Mouse (Mus musculus) liver, embryonic 11.5 days (tissue): ENCODE data around the gene Zfp839. TPM values are rescaled to one million over a fixed set of nuclear protein-coding genes. Genes with fewer than 3 reads are reported as not detected.

Source experiments
- ATAC-seq: fragments of 200-750 bp; cut with Nextera tagmentation; replicated peaks from 2 replicates; pipeline ENCODE4 v1.8.0; 2017; ENCODE audit warnings: moderate number of reproducible peaks, mild to moderate bottlenecking, moderate TSS enrichment, moderate library complexity; ENCODE audit not compliant: low FRiP score
- DNase-seq: peaks from one replicate; pipeline ENCODE4 v3.0.0-alpha.2; 2017; ENCODE audit warnings: low spot score
- H3K27ac ChIP-seq: fragments of 300-500 bp; sonication (generic); 2 replicates; pipeline ENCODE4 v1.5.1; 2014; ENCODE audit warnings: mild to moderate bottlenecking, low read depth, low read length, control low read depth
- H3K27me3 ChIP-seq: fragments of 300-500 bp; sonication (generic); replicated peaks from 2 replicates; pipeline ENCODE4 v1.6.1; 2014; ENCODE audit warnings: low read length, mixed read lengths; ENCODE audit not compliant: control insufficient read depth, insufficient read depth
- H3K36me3 ChIP-seq: fragments of 300-500 bp; sonication (generic); 2 replicates; pipeline ENCODE4 v1.6.1; 2014; ENCODE audit warnings: mild to moderate bottlenecking, low read length, moderate library complexity, mixed read lengths; ENCODE audit not compliant: control insufficient read depth, insufficient read depth
- H3K4me1 ChIP-seq: fragments of 300-500 bp; sonication (generic); replicated peaks from 2 replicates; pipeline ENCODE4 v1.6.1; 2014; ENCODE audit warnings: low read length, mixed read lengths; ENCODE audit not compliant: control insufficient read depth, insufficient read depth
- H3K4me2 ChIP-seq: fragments of 300-500 bp; sonication (generic); 2 replicates; pipeline ENCODE4 v1.6.1; 2014; ENCODE audit warnings: mild to moderate bottlenecking, control low read depth, moderate library complexity
- H3K4me3 ChIP-seq: fragments of 300-500 bp; sonication (generic); 2 replicates; pipeline ENCODE4 v1.5.1; 2014; ENCODE audit warnings: low read depth, low read length, control low read depth
- H3K9ac ChIP-seq: fragments of 300-500 bp; sonication (generic); 2 replicates; pipeline ENCODE4 v1.6.1; 2014; ENCODE audit warnings: low read depth, low read length, control low read depth
- H3K9me3 ChIP-seq: fragments of 300-500 bp; sonication (generic); 2 replicates; pipeline ENCODE4 v1.6.1; 2016; ENCODE audit warnings: low read length, inconsistent platforms, mixed read lengths; ENCODE audit not compliant: control insufficient read depth
- WGBS: fragments of 180-500 bp; shearing (Covaris S2); extraction: QIAGEN DNeasy Blood & Tissue Kit; methylation state at CpG from one replicate; pipeline ENCODE4 v1.1.7; 2014; 5-methylcytosine and 5-hydroxymethylcytosine counted together
- polyA plus RNA-seq: library from polyadenylated mRNA; unstranded; fragments of >200 nt; fragmentation: Nextera tagmentation; extraction: Ambion mirVana; gene quantifications from 2 replicates; pipeline ENCODE4 v1.2.1, GENCODE M21; 2014

The Zfp839 gene
- polyA plus RNA-seq, 1 experiment from 2014 or later: 3.8 TPM

DNA sequence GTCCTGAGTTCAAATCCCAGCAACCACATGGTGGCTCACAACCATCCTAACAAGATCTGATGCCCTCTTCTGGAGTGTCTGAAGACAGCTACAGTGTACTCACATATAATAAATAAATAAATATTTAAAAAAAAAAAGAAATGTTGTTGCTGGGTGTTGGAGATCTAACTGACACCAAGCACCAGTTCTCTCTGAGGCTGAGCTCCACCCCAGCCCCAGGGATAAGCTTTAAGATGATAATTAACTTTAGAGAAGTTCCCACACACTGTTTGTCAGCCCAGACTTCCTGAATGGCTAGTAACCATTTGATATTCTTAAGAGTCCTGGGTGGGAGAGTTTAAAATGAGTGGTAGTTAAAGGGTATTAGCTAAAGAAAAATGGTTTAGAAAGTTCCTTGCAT lies 10.2 kb downstream of the Zfp839 start:
- Histone ChIP-seq H3K27ac (no peak overlapping the region), H3K4me2 (no peak overlapping the region), H3K27me3 (no peaks in the 10 kb centered on the region), H3K9ac (no peak overlapping the region), H3K4me1 (peaks cover 17% of the 10 kb centered on the region), H3K36me3 (peaks cover 4% of the 10 kb centered on the region; the same call in 1 of the 2 replicates), H3K4me3 (no peak overlapping the region), H3K9me3 (no peaks in the 10 kb centered on the region)
- DNase-seq: no peak
- ATAC-seq: no peak

DNA sequence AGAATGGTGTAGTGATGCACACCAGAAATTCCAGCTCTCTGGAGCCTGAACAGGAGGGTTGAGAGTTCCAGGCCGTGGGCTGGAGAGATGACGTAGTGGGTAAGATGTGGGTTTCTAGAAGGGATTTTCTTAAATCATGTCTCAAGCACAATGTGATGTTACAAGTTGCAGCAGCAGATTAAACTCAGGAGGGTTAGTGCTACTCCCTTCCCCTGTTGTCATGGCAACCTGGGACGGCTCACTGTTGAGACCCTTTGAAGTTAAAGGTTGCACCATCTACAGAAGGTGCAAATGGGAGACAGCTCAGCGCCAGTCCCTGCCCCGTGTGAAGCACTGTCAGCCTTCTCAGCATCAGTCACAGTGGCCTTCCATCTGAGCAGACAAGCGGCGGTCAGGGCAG lies 11.2 kb downstream of the Zfp839 start:
- H3K9me3 ChIP-seq: no peaks in the 10 kb centered on the region
- H3K9ac ChIP-seq: no peak overlapping the region
- peaks cover 16% of the 10 kb centered on the region for H3K4me1 ChIP-seq
- 64% methylated on average over 7 of the region's 7 CpGs for WGBS
- ATAC-seq (no peak), DNase-seq (no peak)
- H3K36me3 ChIP-seq: peaks cover under 1% of the 10 kb centered on the region; the same call in 1 of the 2 replicates
- no peak overlapping the region for H3K4me3 ChIP-seq
- H3K4me2 ChIP-seq: no peak overlapping the region
- no peaks in the 10 kb centered on the region for H3K27me3 ChIP-seq
- H3K27ac ChIP-seq: no peak overlapping the region

DNA sequence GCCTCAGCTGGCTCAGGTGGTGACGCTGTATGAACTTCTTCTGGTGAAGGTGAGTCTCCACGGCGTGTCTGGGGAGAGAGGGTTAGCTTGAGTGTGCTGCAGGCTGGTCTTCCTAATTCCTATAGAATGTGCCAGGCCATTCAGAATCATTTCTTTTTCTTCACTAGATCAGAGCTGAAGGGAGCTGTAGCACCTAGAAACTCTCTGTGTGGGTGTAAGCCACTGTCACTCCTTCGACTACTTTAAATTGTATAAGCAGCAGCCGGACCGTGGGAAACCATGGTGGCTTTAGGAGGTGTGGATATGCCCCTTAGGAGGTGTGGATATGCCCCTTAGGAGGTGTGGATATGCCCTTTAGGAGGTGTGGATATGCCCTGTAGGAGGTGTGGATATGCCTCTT lies 14.0 kb downstream of the Zfp839 start:
- Histone ChIP-seq H3K4me1 (peaks cover 10% of the 10 kb centered on the region; the same call in 1 of the 2 replicates), H3K27me3 (no peaks in the 10 kb centered on the region), H3K27ac (no peak overlapping the region), H3K4me3 (no peak overlapping the region), H3K9me3 (no peaks in the 10 kb centered on the region), H3K9ac (no peak overlapping the region), H3K36me3 (peaks cover 7% of the 10 kb centered on the region; the same call in 1 of the 2 replicates), H3K4me2 (no peak overlapping the region)
- ATAC-seq: no peak
- DNase-seq: no peak
- 88% methylated on average over 6 of the region's 6 CpGs for WGBS

DNA sequence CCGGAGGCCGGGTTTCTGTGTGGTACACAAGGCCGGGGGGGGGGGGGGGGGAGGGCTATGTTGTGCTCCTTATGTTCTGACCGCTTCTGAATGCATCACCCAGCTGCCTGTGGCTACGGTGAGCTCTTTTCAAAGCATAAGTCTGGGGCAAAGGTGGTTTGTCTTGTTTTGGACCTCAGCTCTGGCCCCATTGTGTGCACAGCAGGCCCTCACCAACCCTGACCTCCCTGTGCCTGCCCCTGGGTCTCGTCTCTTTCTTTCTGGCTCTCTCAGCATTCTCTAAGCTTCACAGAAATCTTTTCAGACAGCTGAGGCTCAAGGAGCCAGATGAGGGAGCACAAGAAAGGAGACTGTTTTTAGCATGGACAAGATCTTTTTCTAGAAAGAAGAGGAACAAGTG lies 15.5 kb downstream of the Zfp839 start:
- Histone ChIP-seq H3K27ac (peak overlapping the region; percentile 66), H3K27me3 (no peaks in the 10 kb centered on the region), H3K4me3 (no peak overlapping the region), H3K36me3 (peaks cover 10% of the 10 kb centered on the region; the same call in 1 of the 2 replicates), H3K9me3 (no peaks in the 10 kb centered on the region), H3K4me2 (no peak overlapping the region), H3K4me1 (peaks cover 15% of the 10 kb centered on the region), H3K9ac (no peak overlapping the region)
- ATAC-seq: no peak
- 75% methylated on average over 6 of the region's 6 CpGs for WGBS
- DNase-seq: no peak

DNA sequence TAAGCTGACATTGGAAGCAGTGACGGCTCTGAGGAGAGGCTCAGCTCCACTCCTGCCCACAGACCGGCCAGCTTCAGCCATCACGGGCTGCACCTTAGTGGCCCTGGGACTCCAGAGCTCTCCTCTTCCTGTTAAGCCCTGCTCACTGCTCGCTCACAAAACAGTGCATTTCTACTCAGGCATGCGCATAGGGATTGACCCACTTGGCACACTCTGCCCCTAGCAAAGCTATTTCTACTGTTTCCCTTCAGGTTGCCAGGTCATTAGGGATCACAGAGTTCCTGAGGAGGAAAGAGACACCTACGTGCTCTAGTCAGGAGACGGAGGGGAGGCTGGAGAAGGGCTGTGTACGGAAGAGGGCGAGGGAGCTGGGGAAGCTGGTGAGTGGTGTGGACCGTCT lies 15.9 kb downstream of the Zfp839 start:
- Histone ChIP-seq H3K27ac (peak overlapping the region; percentile 66), H3K27me3 (no peaks in the 10 kb centered on the region), H3K9ac (no peak overlapping the region), H3K4me3 (no peak overlapping the region), H3K4me2 (no peak overlapping the region), H3K4me1 (peaks cover 18% of the 10 kb centered on the region), H3K9me3 (no peaks in the 10 kb centered on the region), H3K36me3 (peaks cover 11% of the 10 kb centered on the region; the same call in 1 of the 2 replicates)
- DNase-seq (no peak), ATAC-seq (no peak)
- 81% methylated on average over 10 of the region's 10 CpGs for WGBS

DNA sequence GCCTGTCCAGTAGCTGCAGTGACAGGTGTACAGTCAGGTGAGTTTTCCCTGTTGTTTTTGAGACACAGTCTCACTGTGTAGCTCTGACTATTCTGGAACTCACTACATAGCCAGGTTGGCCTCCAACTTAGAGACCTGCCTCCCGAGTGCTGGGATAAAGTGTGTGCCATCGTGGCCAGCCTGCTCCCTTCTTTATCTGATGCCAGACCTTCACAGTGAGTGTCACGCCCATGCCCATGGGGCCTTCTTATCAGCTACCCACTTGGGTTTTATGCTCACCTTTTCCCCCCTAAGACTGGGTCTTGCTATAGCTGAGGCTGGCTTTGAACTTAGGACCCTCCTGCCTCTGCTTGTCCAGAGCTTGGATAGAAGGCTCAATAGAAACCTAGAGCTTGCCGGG lies 20.1 kb downstream of the Zfp839 start:
- Histone ChIP-seq H3K4me1 (peaks cover 15% of the 10 kb centered on the region), H3K27me3 (no peaks in the 10 kb centered on the region), H3K4me2 (0 out of 2 replicates have a peak overlapping the region, but pooled peaks have one; percentile 2), H3K9ac (no peak overlapping the region), H3K4me3 (no peak overlapping the region), H3K36me3 (peaks cover 32% of the 10 kb centered on the region), H3K9me3 (no peaks in the 10 kb centered on the region), H3K27ac (0 out of 2 replicates have a peak overlapping the region, but pooled peaks have one; percentile 25)
- ATAC-seq: peak; percentile 60
- no peak for DNase-seq
- WGBS: 65% methylated on average over 4 of the region's 4 CpGs

DNA sequence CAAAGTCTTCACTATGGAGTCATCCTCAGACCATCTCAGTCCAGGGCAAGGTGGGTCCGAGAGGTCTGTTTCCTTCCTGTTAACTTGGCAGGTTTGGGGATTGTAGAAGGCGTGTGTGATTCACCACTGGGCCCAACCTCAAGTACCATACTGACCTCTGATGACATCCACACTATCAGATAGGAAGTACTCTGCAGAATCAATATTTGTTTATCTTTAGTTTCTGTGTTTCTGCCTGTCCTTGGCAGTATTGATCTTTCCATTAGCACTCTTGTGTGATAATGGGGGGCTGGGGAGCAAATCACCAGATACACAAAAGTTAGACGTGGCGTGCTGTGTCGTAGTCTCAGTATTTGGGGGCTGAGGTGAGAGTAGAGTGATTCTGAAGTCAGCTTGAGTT lies 21.2 kb downstream of the Zfp839 start:
- ATAC-seq (no peak; the same call in 1 of the 2 replicates), DNase-seq (no peak)
- no peak overlapping the region for H3K4me2 ChIP-seq
- no peak overlapping the region for H3K27ac ChIP-seq
- peaks cover 10% of the 10 kb centered on the region for H3K4me1 ChIP-seq
- peaks cover 34% of the 10 kb centered on the region for H3K36me3 ChIP-seq
- no peak overlapping the region for H3K9ac ChIP-seq
- no peak overlapping the region for H3K4me3 ChIP-seq
- H3K9me3 ChIP-seq: no peaks in the 10 kb centered on the region
- WGBS: 85% methylated on average over 5 of the region's 5 CpGs
- H3K27me3 ChIP-seq: no peaks in the 10 kb centered on the region

DNA sequence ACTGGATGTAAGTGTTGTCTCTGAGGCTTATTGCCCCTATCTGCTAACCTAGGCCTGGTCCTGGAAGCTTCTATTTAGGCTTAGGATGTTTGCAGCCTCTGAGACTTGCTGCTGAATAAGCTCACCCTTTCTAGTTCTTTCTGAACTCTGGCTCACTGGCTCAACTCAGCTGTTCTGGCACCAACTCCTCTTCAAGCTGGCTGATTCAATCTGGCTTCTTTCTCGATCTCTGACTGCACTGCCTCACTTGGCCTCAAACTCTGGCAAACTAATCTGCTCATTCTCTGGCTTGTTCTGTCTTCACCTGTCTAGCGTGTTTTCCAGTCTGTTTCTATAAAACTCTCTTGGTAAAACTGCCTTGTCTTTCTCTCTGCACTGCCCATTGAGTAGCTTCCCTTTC lies 25.3 kb downstream of the Zfp839 start:
- Histone ChIP-seq H3K4me2 (no peak overlapping the region), H3K4me1 (peaks cover 3% of the 10 kb centered on the region), H3K27me3 (no peaks in the 10 kb centered on the region), H3K9ac (no peak overlapping the region), H3K4me3 (no peak overlapping the region), H3K9me3 (no peaks in the 10 kb centered on the region), H3K36me3 (peaks cover 43% of the 10 kb centered on the region), H3K27ac (no peak overlapping the region)
- WGBS: 84% methylated on average over 2 of the region's 2 CpGs
- ATAC-seq (no peak), DNase-seq (no peak)

DNA sequence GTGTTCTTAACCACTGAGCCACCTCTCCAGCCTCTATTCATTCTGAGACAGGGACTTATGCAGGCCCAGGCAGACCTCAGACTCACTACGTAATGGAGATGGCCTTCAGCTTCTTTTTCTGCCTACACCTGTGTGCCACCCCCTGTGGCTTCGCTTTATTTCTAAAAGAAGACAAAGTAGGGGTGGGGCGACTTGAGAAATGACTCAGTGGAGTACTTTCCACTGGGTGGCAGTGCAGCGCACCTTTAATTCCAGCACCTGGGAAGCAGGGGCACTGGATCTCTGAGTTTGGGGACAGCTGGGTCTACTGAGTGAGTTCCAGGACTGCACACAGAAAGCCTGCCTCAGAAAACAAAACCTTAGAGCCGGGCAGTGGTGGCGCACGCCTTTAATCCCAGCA lies 32.2 kb downstream of the Zfp839 start:
- Histone ChIP-seq H3K27ac (no peak overlapping the region), H3K36me3 (peaks cover 30% of the 10 kb centered on the region), H3K9ac (no peak overlapping the region), H3K4me2 (no peak overlapping the region), H3K27me3 (no peaks in the 10 kb centered on the region), H3K4me1 (no peaks in the 10 kb centered on the region), H3K4me3 (no peak overlapping the region), H3K9me3 (no peaks in the 10 kb centered on the region)
- WGBS: 94% methylated on average over 7 of the region's 7 CpGs
- ATAC-seq (no peak), DNase-seq (no peak)
